Mouse (Mus musculus) thymus, adult 2 months (tissue): ENCODE data around the gene Abcb5. TPM values are rescaled to one million over a fixed set of nuclear protein-coding genes. Genes with fewer than 3 reads are reported as not detected.

Experiments
- DNase-seq: peaks from one replicate; pipeline ENCODE4 v3.0.0; 2021
- H3K27ac ChIP-seq: fragments of 200-500 bp; 2 replicates; pipeline ENCODE4 v1.5.1; 2012; ENCODE audit warnings: low read length, control low read depth; ENCODE audit not compliant: control insufficient read depth, insufficient read depth
- H3K27me3 ChIP-seq: fragments of 200-500 bp; 2 replicates; pipeline ENCODE4 v1.6.1; 2012; ENCODE audit warnings: mild to moderate bottlenecking, low read length, moderate library complexity, mixed read lengths; ENCODE audit not compliant: control insufficient read depth, insufficient read depth
- H3K36me3 ChIP-seq: fragments of 200-500 bp; 2 replicates; pipeline ENCODE4 v1.6.1; 2012; ENCODE audit warnings: mild to moderate bottlenecking, low read length, moderate library complexity; ENCODE audit not compliant: control insufficient read depth, insufficient read depth
- H3K4me1 ChIP-seq: fragments of 200-500 bp; replicated peaks from 2 replicates; pipeline ENCODE4 v1.6.1; 2012; ENCODE audit warnings: low read length; ENCODE audit not compliant: control insufficient read depth, insufficient read depth
- H3K4me3 ChIP-seq: fragments of 200-500 bp; 2 replicates; pipeline ENCODE4 v1.5.1; 2012; ENCODE audit warnings: mild to moderate bottlenecking, low read length, control low read depth, moderate library complexity; ENCODE audit not compliant: control insufficient read depth, insufficient read depth
- CTCF ChIP-seq: fragments of 200-500 bp; IDR thresholded peaks from 2 replicates; pipeline ENCODE4 v1.5.1; 2012; ENCODE audit warnings: mild to moderate bottlenecking, control low read depth, low read length, moderate library complexity, borderline replicate concordance; ENCODE audit not compliant: control insufficient read depth, poor library complexity, insufficient read depth; ENCODE audit errors: extremely low read depth
- POLR2A ChIP-seq: fragments of 200-500 bp; IDR thresholded peaks from 2 replicates; pipeline ENCODE4 v1.6.1; 2012; ENCODE audit warnings: mild to moderate bottlenecking, low read length, control low read depth, moderate library complexity; ENCODE audit not compliant: control insufficient read depth, poor library complexity, insufficient read depth; ENCODE audit errors: extremely low read depth
- WGBS: fragments of 180-500 bp; shearing (Covaris S2); methylation state at CpG from one replicate; pipeline ENCODE4 v1.1.7; 2018; 5-methylcytosine and 5-hydroxymethylcytosine counted together
- polyA plus RNA-seq: library from polyadenylated mRNA; depleted of rRNA; stranded (reverse); fragments of >200 nt; gene quantifications from 2 replicates; pipeline ENCODE4 v1.2.3, GENCODE M21; 2012; rRNA removed

The Abcb5 gene
- polyA plus RNA-seq, 1 experiment = not detected

GRCm38 (mm10) chr12:118839398-118839797 is 126.8 kb downstream of the Abcb5 start:
- DNase-seq = no peak
- TF ChIP-seq POLR2A (no peak), CTCF (no peak)
- no peaks in the 10 kb centered on the region for H3K36me3 ChIP-seq
- H3K4me1 ChIP-seq = no peaks in the 10 kb centered on the region; the same call in 1 of the 2 replicates
- no peak overlapping the region for H3K27ac ChIP-seq
- WGBS = 24% methylated on average over 5 of the region's 5 CpGs
- H3K4me3 ChIP-seq = no peak overlapping the region
- peaks cover 38% of the 10 kb centered on the region for H3K27me3 ChIP-seq

- Histone ChIP-seq H3K4me1 (no peaks in the 10 kb centered on the region; the same call in 1 of the 2 replicates), H3K36me3 (no peaks in the 10 kb centered on the region), H3K27me3 (peaks cover 38% of the 10 kb centered on the region), H3K27ac (no peak overlapping the region), H3K4me3 (no peak overlapping the region)
- DNase-seq = no peak
- TF ChIP-seq CTCF = no peak
- WGBS = 8% methylated on average over 2 of the region's 2 CpGs
Observed at GRCm38 (mm10) chr12:118838260-118838659, 128.0 kb downstream of the Abcb5 start.

- no peaks in the 10 kb centered on the region; the same call in 1 of the 2 replicates for H3K4me1 ChIP-seq
- DNase-seq = no peak
- H3K27ac ChIP-seq = no peak overlapping the region
- peaks cover 30% of the 10 kb centered on the region for H3K27me3 ChIP-seq
- TF ChIP-seq POLR2A (no peak), CTCF (no peak)
- H3K36me3 ChIP-seq = no peaks in the 10 kb centered on the region
- WGBS = 7% methylated on average over 11 of the region's 11 CpGs
- H3K4me3 ChIP-seq = no peak overlapping the region
Observed at GRCm38 (mm10) chr12:118837361-118837760, 128.9 kb downstream of the Abcb5 start.

- 2% methylated on average over 68 of the region's 72 CpGs for WGBS
- H3K27me3 ChIP-seq = peaks cover 29% of the 10 kb centered on the region
- no peak overlapping the region for H3K27ac ChIP-seq
- H3K36me3 ChIP-seq = no peaks in the 10 kb centered on the region
- TF ChIP-seq POLR2A (no peak), CTCF (no peak)
- no peak for DNase-seq
- no peaks in the 10 kb centered on the region; the same call in 1 of the 2 replicates for H3K4me1 ChIP-seq
- H3K4me3 ChIP-seq = no peak overlapping the region
Observed at GRCm38 (mm10) chr12:118836411-118837341, 129.5 kb downstream of the Abcb5 start.

GRCm38 (mm10) chr12:118829881-118830280 is 136.3 kb downstream of the Abcb5 start:
- no peak for TF ChIP-seq CTCF
- no peak for TF ChIP-seq POLR2A
- H3K36me3 ChIP-seq = no peaks in the 10 kb centered on the region
- 94% methylated on average over 6 of the region's 6 CpGs for WGBS

More at GRCm38 (mm10) chr12:118829881-118830280, 136.3 kb downstream of the Abcb5 start:
- Histone ChIP-seq H3K27ac (no peak overlapping the region), H3K4me3 (no peak overlapping the region), H3K4me1 (no peaks in the 10 kb centered on the region), H3K27me3 (no peaks in the 10 kb centered on the region)
- DNase-seq = no peak

Other genes with a start within 250 kb of the Abcb5 start
- gene Sp8, start 120.1 kb downstream of the Abcb5 start, polyA plus RNA-seq = 0.03 TPM in 1 of 2 replicates, not detected in the other